Mouse (Mus musculus): ENCODE results near the gene Lyve1.

The Lyve1 gene

GRCm38 (mm10) chr7:110853611-110854010 lies 9.4 kb downstream of the Lyve1 start:
- DNase-seq (ENCODE audit: low read depth, low spot score), result no peak

- DNase-seq (ENCODE audit: low read depth, low spot score), result no peak
Measured at GRCm38 (mm10) chr7:110851541-110852203, 11.4 kb downstream of the Lyve1 start.

- no peak for DNase-seq (ENCODE audit: low read depth, low spot score)
Measured at GRCm38 (mm10) chr7:110848371-110848770, 14.7 kb downstream of the Lyve1 start.

GRCm38 (mm10) chr7:110847321-110847720 lies 15.7 kb downstream of the Lyve1 start:
- DNase-seq (ENCODE audit: low read depth, low spot score), result no peak

GRCm38 (mm10) chr7:110843916-110844874 lies 18.8 kb downstream of the Lyve1 start, which contains the start of gene Rnf141:
Rnf141 (minus strand) TSS chr7:110844457.
- peak; percentile 80 for DNase-seq (ENCODE audit: low read depth, low spot score)

- DNase-seq (ENCODE audit: low read depth, low spot score), result no peak
Measured at GRCm38 (mm10) chr7:110840332-110840731, 22.7 kb downstream of the Lyve1 start.

- no peak for DNase-seq (ENCODE audit: low read depth, low spot score)
Measured at GRCm38 (mm10) chr7:110834522-110834921, 28.5 kb downstream of the Lyve1 start.

- no peak for DNase-seq (ENCODE audit: low read depth, low spot score)
Measured at GRCm38 (mm10) chr7:110834018-110834417, 29.0 kb downstream of the Lyve1 start.

- no peak for DNase-seq (ENCODE audit: low read depth, low spot score)
Measured at GRCm38 (mm10) chr7:110833024-110833423, 30.0 kb downstream of the Lyve1 start.

- no peak for DNase-seq (ENCODE audit: low read depth, low spot score)
Measured at GRCm38 (mm10) chr7:110823995-110824953, 38.8 kb downstream of the Lyve1 start.

- DNase-seq (ENCODE audit: low read depth, low spot score), result no peak
Measured at GRCm38 (mm10) chr7:110823593-110823992, 39.4 kb downstream of the Lyve1 start.

- DNase-seq (ENCODE audit: low read depth, low spot score), result no peak
Measured at GRCm38 (mm10) chr7:110823076-110823475, 40.0 kb downstream of the Lyve1 start.

- DNase-seq (ENCODE audit: low read depth, low spot score), result no peak
Measured at GRCm38 (mm10) chr7:110822055-110822454, 41.0 kb downstream of the Lyve1 start.

GRCm38 (mm10) chr7:110821653-110822052 lies 41.4 kb downstream of the Lyve1 start:
- no peak for DNase-seq (ENCODE audit: low read depth, low spot score)

GRCm38 (mm10) chr7:110821068-110821467 lies 42.0 kb downstream of the Lyve1 start:
- DNase-seq (ENCODE audit: low read depth, low spot score), result no peak

GRCm38 (mm10) chr7:110818787-110819350 lies 44.2 kb downstream of the Lyve1 start:
- no peak for DNase-seq (ENCODE audit: low read depth, low spot score)

GRCm38 (mm10) chr7:110818206-110818605 lies 44.8 kb downstream of the Lyve1 start:
- no peak for DNase-seq (ENCODE audit: low read depth, low spot score)

GRCm38 (mm10) chr7:110816037-110816436 lies 47.0 kb downstream of the Lyve1 start:
- peak; percentile 40 for DNase-seq (ENCODE audit: low read depth, low spot score)

- DNase-seq (ENCODE audit: low read depth, low spot score), result no peak
Measured at GRCm38 (mm10) chr7:110813983-110814382, 49.1 kb downstream of the Lyve1 start.

- no peak for DNase-seq (ENCODE audit: low read depth, low spot score)
Measured at GRCm38 (mm10) chr7:110811529-110811928, 51.5 kb downstream of the Lyve1 start.

GRCm38 (mm10) chr7:110810995-110811394 lies 52.0 kb downstream of the Lyve1 start:
- no peak for DNase-seq (ENCODE audit: low read depth, low spot score)

All from retina, adult 2 months (tissue).